Mouse (Mus musculus): Measurements from ENCODE around the gene Txnl4b. TPM values are rescaled to one million over a fixed set of nuclear protein-coding genes. Genes with fewer than 3 reads are reported as not detected.

The Txnl4b gene
- 27.6 and 33.3 TPM in 2 replicates for polyA plus RNA-seq (2014; fragmentation: Nextera tagmentation; extraction: Ambion mirVana)

- DNase-seq (peak; percentile 100), ATAC-seq (ENCODE audit: low FRiP score, low TSS enrichment) (peak; percentile 100)
- Histone ChIP-seq H3K4me2 (ENCODE audit: low read length) (peak within 1 kb of the TSS; percentile 79), H3K36me3 (ENCODE audit: control insufficient read depth, insufficient read depth, low read length) (peaks cover 34% of the 10 kb centered on the region), H3K27me3 (ENCODE audit: control insufficient read depth, insufficient read depth, low read length) (no peaks in the 10 kb centered on the region), H3K9me3 (ENCODE audit: control insufficient read depth, low read length) (no peaks in the 10 kb centered on the region), H3K4me3 (replicated peaks; ENCODE audit: low read depth, low read length) (peak within 1 kb of the TSS; percentile 83), H3K9ac (replicated peaks; ENCODE audit: low read length) (peak within 1 kb of the TSS; percentile 84), H3K4me1 (ENCODE audit: control insufficient read depth, insufficient read depth, low read length) (peaks cover 14% of the 10 kb centered on the region), H3K27ac (replicated peaks; ENCODE audit: low read depth, low read length) (peak within 1 kb of the TSS; percentile 92)
- WGBS = under 1% methylated on average over 52 of the region's 52 CpGs
Observed at GRCm38 (mm10) chr8:109565498-109566333, at the start of gene Txnl4b, which contains the start of gene Dhx38. Txnl4b (plus strand) TSS chr8:109565892. Dhx38 (minus strand) TSS chr8:109565861.

- H3K27me3 ChIP-seq (ENCODE audit: control insufficient read depth, insufficient read depth, low read length) = no peaks in the 10 kb centered on the region
- no peak for ATAC-seq (ENCODE audit: low FRiP score, low TSS enrichment)
- H3K4me1 ChIP-seq (ENCODE audit: control insufficient read depth, insufficient read depth, low read length) = no peaks in the 10 kb centered on the region
- WGBS = 86% methylated on average over 2 of the region's 2 CpGs
- DNase-seq = no peak
- no peak overlapping the region for H3K4me2 ChIP-seq (ENCODE audit: low read length)
- H3K27ac ChIP-seq (replicated peaks; ENCODE audit: low read depth, low read length) = no peak overlapping the region
- no peak overlapping the region for H3K9ac ChIP-seq (replicated peaks; ENCODE audit: low read length)
- no peaks in the 10 kb centered on the region for H3K9me3 ChIP-seq (ENCODE audit: control insufficient read depth, low read length)
- H3K4me3 ChIP-seq (replicated peaks; ENCODE audit: low read depth, low read length) = no peak overlapping the region
- H3K36me3 ChIP-seq (ENCODE audit: control insufficient read depth, insufficient read depth, low read length) = no peaks in the 10 kb centered on the region
Observed at GRCm38 (mm10) chr8:109524008-109524407, 41.7 kb upstream of the Txnl4b start.

DNA sequence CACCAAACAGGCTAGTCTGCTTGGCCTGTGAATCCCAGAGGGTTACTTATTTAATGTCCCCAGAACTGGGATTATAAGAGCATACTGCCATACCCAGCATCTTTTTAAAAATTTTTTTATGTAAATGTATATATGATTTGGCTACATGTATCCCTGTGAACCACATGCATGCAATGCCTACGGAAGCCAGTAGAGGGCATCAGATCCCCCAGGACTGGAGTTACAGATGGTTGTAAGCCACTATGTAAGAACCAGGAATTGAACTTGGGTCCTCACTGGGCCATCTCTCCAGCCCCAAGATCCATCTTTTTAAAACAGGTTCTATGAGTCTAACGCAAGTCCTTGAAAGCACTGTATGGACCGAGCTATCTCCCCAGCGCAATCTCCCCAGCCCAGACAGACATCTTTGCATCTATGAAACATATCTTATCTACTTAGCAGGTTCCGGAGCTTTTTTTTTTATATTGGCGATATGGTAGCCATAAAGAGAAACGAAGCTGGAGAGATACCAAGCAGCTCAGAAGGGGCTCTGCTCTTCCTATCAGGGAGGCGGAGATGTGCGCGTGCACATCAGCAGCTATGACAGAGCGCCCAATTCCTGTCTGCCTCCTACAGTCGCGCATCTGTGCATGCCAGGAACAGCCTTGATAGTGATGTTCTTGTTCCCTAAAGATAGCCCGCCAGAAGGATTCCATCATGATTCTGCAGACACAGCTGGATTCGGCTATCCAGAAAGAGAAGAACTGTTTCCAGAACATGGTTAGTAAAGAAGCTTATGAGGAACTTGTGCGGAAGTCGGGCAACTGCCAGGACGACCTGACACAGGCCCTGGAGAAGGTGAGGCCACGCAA is 30.3 kb upstream of the Txnl4b start:
- H3K27ac ChIP-seq (replicated peaks; ENCODE audit: low read depth, low read length) = no peak overlapping the region
- no peak overlapping the region for H3K4me2 ChIP-seq (ENCODE audit: low read length)
- no peak overlapping the region for H3K9ac ChIP-seq (replicated peaks; ENCODE audit: low read length)
- no peaks in the 10 kb centered on the region for H3K27me3 ChIP-seq (ENCODE audit: control insufficient read depth, insufficient read depth, low read length)
- 90% methylated on average over 19 of the region's 19 CpGs for WGBS
- H3K9me3 ChIP-seq (ENCODE audit: control insufficient read depth, low read length) = no peaks in the 10 kb centered on the region
- DNase-seq = peak; percentile 51
- ATAC-seq (ENCODE audit: low FRiP score, low TSS enrichment) = no peak
- no peak overlapping the region for H3K4me3 ChIP-seq (replicated peaks; ENCODE audit: low read depth, low read length)
- H3K36me3 ChIP-seq (ENCODE audit: control insufficient read depth, insufficient read depth, low read length) = no peaks in the 10 kb centered on the region
- no peaks in the 10 kb centered on the region for H3K4me1 ChIP-seq (ENCODE audit: control insufficient read depth, insufficient read depth, low read length)

GRCm38 (mm10) chr8:109536703-109537102 is 29.0 kb upstream of the Txnl4b start:
- DNase-seq = peak; percentile 90
- Histone ChIP-seq H3K4me2 (ENCODE audit: low read length) (no peak overlapping the region), H3K27me3 (ENCODE audit: control insufficient read depth, insufficient read depth, low read length) (no peaks in the 10 kb centered on the region), H3K36me3 (ENCODE audit: control insufficient read depth, insufficient read depth, low read length) (no peaks in the 10 kb centered on the region), H3K4me1 (ENCODE audit: control insufficient read depth, insufficient read depth, low read length) (no peaks in the 10 kb centered on the region), H3K4me3 (replicated peaks; ENCODE audit: low read depth, low read length) (no peak overlapping the region), H3K9me3 (ENCODE audit: control insufficient read depth, low read length) (no peaks in the 10 kb centered on the region), H3K27ac (replicated peaks; ENCODE audit: low read depth, low read length) (0 out of 2 replicates have a peak overlapping the region, but pooled peaks have one; percentile 5), H3K9ac (replicated peaks; ENCODE audit: low read length) (no peak overlapping the region)
- ATAC-seq (ENCODE audit: low FRiP score, low TSS enrichment) = peak; percentile 74; the same call in 1 of the 2 replicates
- 8% methylated on average over 5 of the region's 5 CpGs for WGBS

DNA sequence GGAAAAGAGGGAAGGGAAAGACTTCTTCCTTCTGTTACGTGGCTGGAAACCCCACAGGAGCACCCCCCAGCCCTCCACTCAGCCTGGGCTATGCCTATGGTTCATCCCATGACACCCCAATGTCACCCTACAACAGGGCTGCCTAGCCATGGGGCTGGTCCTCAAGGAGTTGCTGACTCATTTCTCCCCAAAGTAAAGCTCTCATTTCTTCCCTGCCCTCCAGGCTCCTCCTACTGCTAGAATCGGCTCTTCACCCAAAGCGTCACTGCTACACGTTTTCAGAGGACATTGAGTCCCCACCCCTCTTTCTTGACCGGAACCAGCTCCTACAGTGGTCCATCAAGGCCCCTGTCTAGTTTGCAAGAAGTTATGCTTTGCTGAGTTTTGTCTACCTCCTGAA is 23.5 kb upstream of the Txnl4b start:
- WGBS = 66% methylated on average over 5 of the region's 5 CpGs

GRCm38 (mm10) chr8:109542748-109543519 is 22.8 kb upstream of the Txnl4b start:
- H3K36me3 ChIP-seq (ENCODE audit: control insufficient read depth, insufficient read depth, low read length) = peaks cover 14% of the 10 kb centered on the region

More for the DNA sequence above, 23.5 kb upstream of the Txnl4b start:
- H3K4me1 ChIP-seq (ENCODE audit: control insufficient read depth, insufficient read depth, low read length) = no peaks in the 10 kb centered on the region
- no peak overlapping the region for H3K4me2 ChIP-seq (ENCODE audit: low read length)
- peaks cover 6% of the 10 kb centered on the region for H3K36me3 ChIP-seq (ENCODE audit: control insufficient read depth, insufficient read depth, low read length)
- H3K9me3 ChIP-seq (ENCODE audit: control insufficient read depth, low read length) = no peaks in the 10 kb centered on the region
- no peak overlapping the region for H3K27ac ChIP-seq (replicated peaks; ENCODE audit: low read depth, low read length)
- H3K27me3 ChIP-seq (ENCODE audit: control insufficient read depth, insufficient read depth, low read length) = no peaks in the 10 kb centered on the region
- H3K9ac ChIP-seq (replicated peaks; ENCODE audit: low read length) = no peak overlapping the region
- DNase-seq (no peak), ATAC-seq (ENCODE audit: low FRiP score, low TSS enrichment) (no peak)
- no peak overlapping the region for H3K4me3 ChIP-seq (replicated peaks; ENCODE audit: low read depth, low read length)

DNA sequence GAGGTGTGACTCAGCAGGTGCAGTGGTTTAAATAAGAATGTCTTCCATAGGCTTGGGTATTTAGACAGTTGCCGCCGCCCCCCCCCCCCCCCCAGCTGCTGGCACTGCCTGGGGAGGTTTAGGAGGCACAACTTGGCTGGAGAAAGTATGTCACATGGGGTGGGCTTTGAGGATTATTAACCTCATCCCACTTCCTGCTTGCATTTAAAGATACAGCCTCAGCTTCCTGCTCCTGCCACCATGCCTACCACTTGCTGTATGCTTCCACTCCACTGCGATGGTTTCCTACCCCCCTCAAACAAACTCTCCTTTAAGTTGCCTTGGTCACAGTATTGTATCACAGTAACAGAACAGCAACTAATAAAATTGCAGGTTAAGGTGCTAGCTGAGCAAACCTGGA is 21.6 kb upstream of the Txnl4b start:
- no peak overlapping the region for H3K4me3 ChIP-seq (replicated peaks; ENCODE audit: low read depth, low read length)
- no peak overlapping the region for H3K27ac ChIP-seq (replicated peaks; ENCODE audit: low read depth, low read length)
- WGBS = 44% methylated on average over 3 of the region's 3 CpGs
- no peak for ATAC-seq (ENCODE audit: low FRiP score, low TSS enrichment)
- no peaks in the 10 kb centered on the region for H3K4me1 ChIP-seq (ENCODE audit: control insufficient read depth, insufficient read depth, low read length)
- no peak overlapping the region for H3K4me2 ChIP-seq (ENCODE audit: low read length)
- no peak overlapping the region for H3K9ac ChIP-seq (replicated peaks; ENCODE audit: low read length)
- no peaks in the 10 kb centered on the region for H3K27me3 ChIP-seq (ENCODE audit: control insufficient read depth, insufficient read depth, low read length)
- no peak for DNase-seq
- peaks cover 25% of the 10 kb centered on the region for H3K36me3 ChIP-seq (ENCODE audit: control insufficient read depth, insufficient read depth, low read length)
- H3K9me3 ChIP-seq (ENCODE audit: control insufficient read depth, low read length) = no peaks in the 10 kb centered on the region

More at GRCm38 (mm10) chr8:109542748-109543519, 22.8 kb upstream of the Txnl4b start:
- Histone ChIP-seq H3K27ac (replicated peaks; ENCODE audit: low read depth, low read length) (no peak overlapping the region), H3K9me3 (ENCODE audit: control insufficient read depth, low read length) (no peaks in the 10 kb centered on the region), H3K27me3 (ENCODE audit: control insufficient read depth, insufficient read depth, low read length) (no peaks in the 10 kb centered on the region), H3K4me3 (replicated peaks; ENCODE audit: low read depth, low read length) (no peak overlapping the region), H3K9ac (replicated peaks; ENCODE audit: low read length) (no peak overlapping the region), H3K4me1 (ENCODE audit: control insufficient read depth, insufficient read depth, low read length) (no peaks in the 10 kb centered on the region), H3K4me2 (ENCODE audit: low read length) (no peak overlapping the region)
- WGBS = 84% methylated on average over 8 of the region's 8 CpGs
- DNase-seq = no peak
- no peak for ATAC-seq (ENCODE audit: low FRiP score, low TSS enrichment)

- no peak overlapping the region for H3K4me2 ChIP-seq (ENCODE audit: low read length)
- no peaks in the 10 kb centered on the region for H3K27me3 ChIP-seq (ENCODE audit: control insufficient read depth, insufficient read depth, low read length)
- DNase-seq (peak; percentile 59), ATAC-seq (ENCODE audit: low FRiP score, low TSS enrichment) (no peak)
- H3K27ac ChIP-seq (replicated peaks; ENCODE audit: low read depth, low read length) = no peak overlapping the region
- H3K9ac ChIP-seq (replicated peaks; ENCODE audit: low read length) = no peak overlapping the region
- no peaks in the 10 kb centered on the region for H3K4me1 ChIP-seq (ENCODE audit: control insufficient read depth, insufficient read depth, low read length)
- no peak overlapping the region for H3K4me3 ChIP-seq (replicated peaks; ENCODE audit: low read depth, low read length)
- 41% methylated on average over 3 of the region's 3 CpGs for WGBS
- peaks cover 100% of the 10 kb centered on the region for H3K36me3 ChIP-seq (ENCODE audit: control insufficient read depth, insufficient read depth, low read length)
- no peaks in the 10 kb centered on the region for H3K9me3 ChIP-seq (ENCODE audit: control insufficient read depth, low read length)
Observed at GRCm38 (mm10) chr8:109551663-109552062, 14.0 kb upstream of the Txnl4b start.
